Mouse (Mus musculus): ENCODE data around the gene Arhgap22.

- TF ChIP-seq RCOR1 (conservative IDR thresholded peaks at IDR 0.05; ENCODE audit: low read depth, low read length) (no peak), HCFC1 (IDR thresholded peaks at IDR 0.05; ENCODE audit: low read depth, low read length) (no peak), TCF12 (IDR thresholded peaks at IDR 0.05; ENCODE audit: low read depth, low read length) (no peak), E2F4 (IDR thresholded peaks at IDR 0.05; ENCODE audit: insufficient replicate concordance, low read depth, low read length) (no peak), CTCF (conservative IDR thresholded peaks at IDR 0.05 in 1 of 2, IDR thresholded peaks at IDR 0.05 in 1 of 2; ENCODE audit: low read depth in 2 of 2, low read length in 2 of 2) (no peak), POLR2A (IDR thresholded peaks at IDR 0.05; ENCODE audit: low read depth, low read length) (no peak), ELF1 (IDR thresholded peaks at IDR 0.05; ENCODE audit: low read depth, low read length) (no peak)
Measured at GRCm38 (mm10) chr14:33180102-33180501, 33.7 kb upstream of the Arhgap22 start.

Measured in CH12.LX (cell line).